Mouse (Mus musculus) kidney, postnatal 0 days (tissue): ENCODE data around the gene Gba. TPM values are rescaled to one million over a fixed set of nuclear protein-coding genes. Genes with fewer than 3 reads are reported as not detected.

Experiments used
- ATAC-seq: fragments of 200-750 bp; cut with Nextera tagmentation; replicated peaks from 2 replicates; pipeline ENCODE4 v1.8.0; 2017; ENCODE audit warnings: low read depth, moderate number of reproducible peaks, moderate TSS enrichment, moderate library complexity; ENCODE audit not compliant: low FRiP score
- DNase-seq: peaks from one replicate; pipeline ENCODE4 v3.0.0-alpha.2; 2016; ENCODE audit warnings: low spot score
- H3K27ac ChIP-seq: fragments of 300-500 bp; sonication (generic); 2 replicates; pipeline ENCODE4 v1.5.1; 2014; ENCODE audit warnings: mild to moderate bottlenecking
- H3K27me3 ChIP-seq: fragments of 300-500 bp; sonication (generic); 2 replicates; pipeline ENCODE4 v1.6.1; 2014; ENCODE audit warnings: low read length, mixed read lengths; ENCODE audit not compliant: insufficient read depth
- H3K36me3 ChIP-seq: fragments of 300-500 bp; sonication (generic); 2 replicates; pipeline ENCODE4 v1.6.1; 2014; ENCODE audit warnings: low read length, mixed read lengths; ENCODE audit not compliant: insufficient read depth
- H3K4me1 ChIP-seq: fragments of 300-500 bp; sonication (generic); replicated peaks from 2 replicates; pipeline ENCODE4 v1.6.1; 2014; ENCODE audit warnings: antibody characterized with exemption, low read length, mixed read lengths; ENCODE audit not compliant: insufficient read depth
- H3K4me2 ChIP-seq: fragments of 300-500 bp; sonication (generic); 2 replicates; pipeline ENCODE4 v1.6.1; 2014; ENCODE audit warnings: mild to moderate bottlenecking, low read length, moderate library complexity, mixed read lengths
- H3K4me3 ChIP-seq: fragments of 300-500 bp; sonication (generic); replicated peaks from 2 replicates; pipeline ENCODE4 v1.5.1; 2014; ENCODE audit warnings: low read depth, low read length
- H3K9ac ChIP-seq: fragments of 300-500 bp; sonication (generic); 2 replicates; pipeline ENCODE4 v1.6.1; 2014; ENCODE audit warnings: low read depth, low read length
- H3K9me3 ChIP-seq: fragments of 300-500 bp; sonication (generic); replicated peaks from 2 replicates; pipeline ENCODE4 v1.6.1; 2016; ENCODE audit warnings: low read length, inconsistent platforms, mixed read lengths
- CTCF ChIP-seq: IDR thresholded peaks from 2 replicates; pipeline ENCODE4 v1.5.1; 2016; ENCODE audit warnings: antibody characterized with exemption, low read depth, mild to moderate bottlenecking, moderate library complexity
- WGBS: fragments of 180-500 bp; shearing (Covaris S2); extraction: QIAGEN DNeasy Blood & Tissue Kit; methylation state at CpG from one replicate; pipeline ENCODE4 v1.1.7; 2014; 5-methylcytosine and 5-hydroxymethylcytosine counted together
- microRNA counts: library from miRNA; unstranded; fragments of <30 nt; microRNA quantifications from one replicate; lab custom pipeline; 2015
- microRNA-seq: library from miRNA; unstranded; fragments of <30 nt; microRNA quantifications from one replicate; pipeline ENCODE4, GENCODE M21; 2016
- polyA plus RNA-seq: library from polyadenylated mRNA; unstranded; fragments of >200 nt; fragmentation: Nextera tagmentation; extraction: Ambion mirVana; gene quantifications from 2 replicates; pipeline ENCODE4 v1.2.1, GENCODE M21; 2015

Gba gene
- polyA plus RNA-seq, 1 experiment from 2014 or later = 53.6 TPM

GRCm38 (mm10) chr3:89246261-89247100, 43.8 kb downstream of the Gba start, which contains the start of gene Trim46:
Trim46 (minus strand) TSS chr3:89246309.
- DNase-seq (peak; percentile 97), ATAC-seq (peak; percentile 30)
- Histone ChIP-seq H3K9me3 (no peaks in the 10 kb centered on the region), H3K9ac (peak within 1 kb of the TSS; percentile 72), H3K27ac (peak within 1 kb of the TSS; percentile 62), H3K27me3 (no peaks in the 10 kb centered on the region), H3K4me2 (peak within 1 kb of the TSS; percentile 80), H3K4me1 (peaks cover 25% of the 10 kb centered on the region), H3K4me3 (peak within 1 kb of the TSS; percentile 76), H3K36me3 (no peaks in the 10 kb centered on the region)
- under 1% methylated on average over 42 of the region's 42 CpGs for WGBS
- TF ChIP-seq CTCF = peak; percentile 99

- Histone ChIP-seq H3K9me3 (no peaks in the 10 kb centered on the region), H3K36me3 (no peaks in the 10 kb centered on the region), H3K4me2 (peak overlapping the region; percentile 80), H3K4me1 (peaks cover 29% of the 10 kb centered on the region), H3K27me3 (no peaks in the 10 kb centered on the region), H3K9ac (peak overlapping the region; percentile 72; the same call in 1 of the 2 replicates), H3K4me3 (no peak overlapping the region), H3K27ac (no peak overlapping the region)
- no peak for TF ChIP-seq CTCF
- no peak for ATAC-seq
- DNase-seq = no peak
- WGBS = 77% methylated on average over 4 of the region's 4 CpGs
Measured at GRCm38 (mm10) chr3:89247466-89247865, 44.7 kb downstream of the Gba start.

- Histone ChIP-seq H3K4me1 (peaks cover 14% of the 10 kb centered on the region), H3K27ac (peak overlapping the region; percentile 77), H3K9ac (no peak overlapping the region), H3K27me3 (no peaks in the 10 kb centered on the region), H3K4me3 (no peak overlapping the region), H3K36me3 (no peaks in the 10 kb centered on the region), H3K4me2 (0 out of 2 replicates have a peak overlapping the region, but pooled peaks have one; percentile 29), H3K9me3 (no peaks in the 10 kb centered on the region)
- ATAC-seq (peak; percentile 17; the same call in 1 of the 2 replicates), DNase-seq (peak; percentile 79)
- peak; percentile 88 for TF ChIP-seq CTCF
- WGBS = 19% methylated on average over 7 of the region's 7 CpGs
Measured at GRCm38 (mm10) chr3:89250435-89251040, 47.8 kb downstream of the Gba start.

GRCm38 (mm10) chr3:89251365-89251895, 48.7 kb downstream of the Gba start:
- Histone ChIP-seq H3K36me3 (no peaks in the 10 kb centered on the region), H3K9me3 (no peaks in the 10 kb centered on the region), H3K4me2 (peak overlapping the region; percentile 29), H3K4me1 (peaks cover 14% of the 10 kb centered on the region), H3K4me3 (no peak overlapping the region), H3K27me3 (no peaks in the 10 kb centered on the region), H3K9ac (no peak overlapping the region), H3K27ac (peak overlapping the region; percentile 64)
- peak; percentile 82 for DNase-seq
- WGBS = 1% methylated on average over 17 of the region's 17 CpGs
- peak; percentile 57 for ATAC-seq
- TF ChIP-seq CTCF = no peak; the same call in 1 of the 2 replicates

- ATAC-seq = no peak
- Histone ChIP-seq H3K27me3 (no peaks in the 10 kb centered on the region), H3K4me1 (peaks cover 14% of the 10 kb centered on the region), H3K27ac (no peak overlapping the region), H3K36me3 (no peaks in the 10 kb centered on the region), H3K4me3 (no peak overlapping the region), H3K9me3 (no peaks in the 10 kb centered on the region), H3K4me2 (no peak overlapping the region), H3K9ac (no peak overlapping the region)
- no peak for TF ChIP-seq CTCF
- no peak for DNase-seq
- 92% methylated on average over 5 of the region's 5 CpGs for WGBS
Measured at GRCm38 (mm10) chr3:89254994-89255393, 52.3 kb downstream of the Gba start.

- Histone ChIP-seq H3K9me3 (no peaks in the 10 kb centered on the region), H3K9ac (no peak overlapping the region), H3K27me3 (no peaks in the 10 kb centered on the region), H3K4me2 (no peak overlapping the region), H3K27ac (no peak overlapping the region), H3K36me3 (no peaks in the 10 kb centered on the region), H3K4me3 (no peak overlapping the region), H3K4me1 (peaks cover 7% of the 10 kb centered on the region)
- TF ChIP-seq CTCF = no peak
- 72% methylated on average over 5 of the region's 5 CpGs for WGBS
- no peak for DNase-seq
- ATAC-seq = no peak
Measured at GRCm38 (mm10) chr3:89256177-89256576, 53.4 kb downstream of the Gba start.

MicroRNAs encoded within 50 kb of the gene (microRNA counts, 519-probe panel; counts per million panel counts)
- microRNA mmu-miR-92b (lab: Ali Mortazavi, UCI) = 330 counts per million, percentile 68 among the panel's probes with 10 or more counts

Small RNA genes within 50 kb of the gene (microRNA-seq; reads per million reads assigned to microRNA genes)
- 103 reads per million, percentile 51 among the genes with 10 or more reads in this experiment for gene Mir92b

Other genes with a start within 250 kb of the Gba start
- 19.8 TPM in 2 replicates for gene Rusc1, start 109.6 kb upstream of the Gba start, polyA plus RNA-seq
- not detected in 2 replicates for gene Gm43738, start 101.8 kb upstream of the Gba start, polyA plus RNA-seq
- 138 and 150 TPM in 2 replicates for gene Fdps, start 101.0 kb upstream of the Gba start, polyA plus RNA-seq
- 3.7 and 6.8 TPM in 2 replicates for gene Pklr, start 66.8 kb upstream of the Gba start, polyA plus RNA-seq
- 0.71 and 0.91 TPM in 2 replicates for gene Hcn3, start 42.7 kb upstream of the Gba start, polyA plus RNA-seq
- 16.9 and 18.8 TPM in 2 replicates for gene Clk2, start 38.1 kb upstream of the Gba start, polyA plus RNA-seq
- 107 and 115 TPM in 2 replicates for gene Scamp3, start 25.5 kb upstream of the Gba start, polyA plus RNA-seq
- 23.5 and 24.1 TPM in 2 replicates for gene Fam189b, start 19.8 kb upstream of the Gba start, polyA plus RNA-seq
- 10.4 and 12.1 TPM in 2 replicates for gene Thbs3, start 12.3 kb downstream of the Gba start, polyA plus RNA-seq
- gene Mtx1, start 24.2 kb downstream of the Gba start, polyA plus RNA-seq = 200 and 218 TPM in 2 replicates
- gene Muc1, start 26.1 kb downstream of the Gba start, polyA plus RNA-seq = 42.8 and 49.5 TPM in 2 replicates
- 328 and 371 TPM in 2 replicates for gene Krtcap2, start 43.0 kb downstream of the Gba start, polyA plus RNA-seq
- gene Trim46, start 43.4 kb downstream of the Gba start, polyA plus RNA-seq = 2.7 and 3.7 TPM in 2 replicates
- gene Dpm3, start 56.4 kb downstream of the Gba start, polyA plus RNA-seq = 148 and 182 TPM in 2 replicates
- 75.8 and 82.2 TPM in 2 replicates for gene Slc50a1, start 67.6 kb downstream of the Gba start, polyA plus RNA-seq
- gene Efna1, start 78.2 kb downstream of the Gba start, polyA plus RNA-seq = 79.5 and 83.5 TPM in 2 replicates
- gene Efna3, start 120.0 kb downstream of the Gba start, polyA plus RNA-seq = 4.2 and 6.1 TPM in 2 replicates
- gene Efna4, start 135.1 kb downstream of the Gba start, polyA plus RNA-seq = 24.4 and 25.4 TPM in 2 replicates
- gene Adam15, start 147.1 kb downstream of the Gba start, polyA plus RNA-seq = 85.4 and 90.7 TPM in 2 replicates
- 0.57 and 0.62 TPM in 2 replicates for gene Dcst2, start 159.0 kb downstream of the Gba start, polyA plus RNA-seq
- 6.2 TPM in 2 replicates for gene Dcst1, start 162.3 kb downstream of the Gba start, polyA plus RNA-seq
- gene Zbtb7b, start 191.8 kb downstream of the Gba start, polyA plus RNA-seq = 4.3 TPM in 2 replicates
- gene Lenep, start 199.9 kb downstream of the Gba start, polyA plus RNA-seq = 0.16 TPM in 1 of 2 replicates, not detected in the other
- 28.8 and 29.8 TPM in 2 replicates for gene Flad1, start 208.9 kb downstream of the Gba start, polyA plus RNA-seq
- gene Cks1b, start 215.5 kb downstream of the Gba start, polyA plus RNA-seq = 315 and 326 TPM in 2 replicates
- 72.0 and 73.2 TPM in 2 replicates for gene Shc1, start 215.5 kb downstream of the Gba start, polyA plus RNA-seq
- gene Pygo2, start 227.3 kb downstream of the Gba start, polyA plus RNA-seq = 29.2 and 30.3 TPM in 2 replicates
- 65.2 and 67.1 TPM in 2 replicates for gene Pbxip1, start 233.8 kb downstream of the Gba start, polyA plus RNA-seq